Mouse (Mus musculus) layer of hippocampus, postnatal 14 days (tissue): ENCODE measurements around the gene Rag2. TPM values are rescaled to one million over a fixed set of nuclear protein-coding genes. Genes with fewer than 3 reads are reported as not detected.

Source experiments
- DNase-seq, 2 experiments: peaks; one replicate each; pipeline ENCODE4 v3.0.0; 2021 to 2022; ENCODE audit warnings: low spot score in 2 of 2, mixed read lengths in 1 of 2
- long read RNA-seq, 2 experiments: library from polyadenylated mRNA; stranded (forward); transcript quantifications; one replicate each; pipeline ENCODE4 v2.0.0; 2021
- total RNA-seq, 2 experiments: library from RNA; stranded (reverse); gene quantifications; 2 replicates each; pipeline ENCODE4 v1.2.3; 2021

The Rag2 gene
- not detected for total RNA-seq
- long read RNA-seq, experiment 1: 0 reads
- long read RNA-seq, experiment 2: 0 reads

DNA sequence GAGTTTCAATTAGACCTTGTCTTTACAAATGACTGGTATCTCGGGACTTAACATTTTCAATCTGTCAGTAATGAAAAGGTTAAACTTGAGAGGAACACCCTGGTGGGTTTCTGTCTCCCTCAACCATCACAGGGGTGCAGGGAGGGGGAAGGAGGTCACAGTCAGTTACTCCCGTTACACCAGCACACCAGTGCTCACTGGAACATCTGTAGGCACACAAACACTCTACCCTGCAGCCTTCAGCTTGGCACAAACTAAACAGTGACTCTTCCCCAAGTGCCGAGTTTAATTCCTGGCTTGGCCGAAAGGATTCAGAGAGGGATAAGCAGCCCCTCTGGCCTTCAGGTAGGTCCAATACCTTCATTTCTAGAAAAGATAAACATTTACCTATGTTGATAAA, at the start of gene Rag2:
Rag2 (plus strand) TSS at position 193 of the 400 bp plus-strand sequence.
- no peak for DNase-seq

DNA sequence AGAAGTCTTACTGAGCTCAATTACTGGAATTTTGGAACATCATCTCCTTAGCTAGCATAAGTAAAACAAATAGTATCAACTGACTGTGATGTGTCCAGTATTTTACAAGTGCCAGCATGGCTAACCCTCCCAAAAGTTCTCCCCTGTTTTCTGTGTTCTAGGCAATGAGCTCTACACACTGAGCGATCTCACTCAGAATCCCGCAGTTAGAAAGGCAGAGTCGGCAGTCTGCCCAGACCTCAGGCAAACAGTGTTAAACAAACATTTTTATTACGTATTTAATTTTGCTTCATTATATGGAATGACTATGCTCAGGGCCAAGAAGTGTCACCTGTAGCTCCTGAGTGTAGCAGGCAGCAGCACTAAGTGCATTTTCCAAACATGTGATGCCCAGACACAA, 47.3 kb upstream of the Rag2 start:
- no peak for DNase-seq

DNA sequence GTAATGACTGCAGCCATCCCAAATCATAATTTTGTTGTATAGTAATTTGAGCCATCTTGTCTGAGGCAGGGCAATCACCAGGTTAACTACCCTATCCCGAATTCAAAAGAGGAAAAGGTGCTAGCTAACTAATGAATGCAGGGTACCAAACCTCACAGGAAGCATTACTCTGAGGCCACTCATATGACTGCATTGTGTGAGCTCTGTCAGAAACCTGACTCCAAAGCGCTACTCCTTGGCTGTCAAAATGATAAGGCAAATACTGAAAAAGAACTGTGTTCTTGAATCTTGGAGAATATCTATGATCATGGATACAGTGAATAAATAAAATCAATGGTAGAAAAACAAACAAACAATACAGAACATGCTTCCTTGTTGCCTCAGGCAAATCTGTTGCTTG, 44.5 kb upstream of the Rag2 start:
- DNase-seq: no peak

DNA sequence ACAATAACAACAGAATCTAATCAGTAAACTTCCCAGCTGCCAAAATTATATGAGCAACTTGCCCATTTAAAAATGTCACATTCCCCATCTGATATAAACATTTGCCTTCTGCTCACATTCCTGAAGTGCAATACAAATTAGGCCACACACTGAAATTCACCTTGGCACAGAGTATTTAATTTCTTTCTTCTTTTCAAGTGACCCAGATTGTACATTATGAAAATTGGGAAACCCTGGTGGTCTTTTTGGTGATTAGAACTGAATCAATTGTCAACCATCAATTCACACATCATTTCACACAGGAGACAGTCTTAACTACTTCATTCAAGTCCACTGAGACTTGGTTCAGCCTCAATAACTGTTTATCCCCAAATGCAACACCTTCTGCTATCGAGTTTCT, 44.1 kb upstream of the Rag2 start:
- peak in 1 of 2 experiments; percentile 40 for DNase-seq

DNA sequence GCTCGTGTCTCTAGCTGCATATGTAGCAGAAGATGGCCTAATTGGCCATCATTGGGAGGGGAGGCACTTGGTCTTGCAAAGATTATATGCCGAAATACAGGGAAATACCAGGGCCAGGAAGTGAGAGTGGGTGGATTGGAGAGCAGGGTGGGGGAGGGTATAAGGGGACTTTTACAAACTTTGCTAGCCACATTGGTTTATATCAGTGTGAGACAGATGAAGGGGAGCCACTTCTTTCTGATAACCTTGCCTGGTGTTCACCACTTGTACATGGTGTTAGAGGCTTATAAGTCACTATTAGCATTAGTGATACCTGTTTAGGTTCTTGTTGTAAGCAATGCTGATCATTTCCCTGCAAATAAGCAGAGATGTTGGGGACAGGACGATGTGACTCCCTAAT, 43.5 kb upstream of the Rag2 start:
- DNase-seq: no peak

DNA sequence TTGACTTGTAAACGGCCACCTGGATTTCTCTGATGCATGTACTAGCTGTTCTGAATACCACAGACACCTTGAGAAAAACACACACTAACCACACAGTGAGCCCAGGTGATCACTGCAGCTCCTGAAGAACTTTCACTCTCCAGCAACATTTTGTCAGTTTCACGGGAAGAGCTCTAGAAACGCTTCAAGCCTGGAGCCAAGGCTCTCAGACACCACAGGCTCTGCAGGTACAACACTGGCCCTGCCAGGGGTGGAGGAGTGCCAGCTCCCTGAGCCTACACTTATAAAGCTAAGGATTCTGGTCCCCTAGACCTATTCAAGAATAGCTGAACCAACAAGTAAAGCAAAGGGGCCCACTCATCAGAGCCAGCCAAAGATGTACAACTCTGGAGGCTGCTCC, 43.1 kb upstream of the Rag2 start:
- no peak for DNase-seq

DNA sequence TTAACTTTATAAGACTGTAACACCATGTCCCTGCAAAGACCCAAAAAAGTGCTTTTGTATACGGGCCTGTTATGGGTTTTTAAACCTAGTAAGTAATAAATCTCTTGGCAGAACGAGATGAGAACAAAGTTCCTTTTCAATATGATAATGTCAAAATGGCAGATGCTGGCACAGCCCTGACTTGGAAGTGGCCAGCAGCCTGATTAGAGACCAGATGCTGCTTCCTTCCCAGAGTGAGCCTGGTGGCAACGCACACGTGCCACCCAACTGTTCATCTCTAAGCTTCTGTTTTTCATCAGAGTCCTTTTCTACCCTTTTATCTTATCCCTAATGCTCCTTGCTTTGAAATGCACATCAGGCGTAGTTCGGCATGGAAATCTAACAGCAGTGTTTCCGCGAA, 33.2 kb upstream of the Rag2 start:
- DNase-seq: peak in 1 of 2 experiments; percentile 25

DNA sequence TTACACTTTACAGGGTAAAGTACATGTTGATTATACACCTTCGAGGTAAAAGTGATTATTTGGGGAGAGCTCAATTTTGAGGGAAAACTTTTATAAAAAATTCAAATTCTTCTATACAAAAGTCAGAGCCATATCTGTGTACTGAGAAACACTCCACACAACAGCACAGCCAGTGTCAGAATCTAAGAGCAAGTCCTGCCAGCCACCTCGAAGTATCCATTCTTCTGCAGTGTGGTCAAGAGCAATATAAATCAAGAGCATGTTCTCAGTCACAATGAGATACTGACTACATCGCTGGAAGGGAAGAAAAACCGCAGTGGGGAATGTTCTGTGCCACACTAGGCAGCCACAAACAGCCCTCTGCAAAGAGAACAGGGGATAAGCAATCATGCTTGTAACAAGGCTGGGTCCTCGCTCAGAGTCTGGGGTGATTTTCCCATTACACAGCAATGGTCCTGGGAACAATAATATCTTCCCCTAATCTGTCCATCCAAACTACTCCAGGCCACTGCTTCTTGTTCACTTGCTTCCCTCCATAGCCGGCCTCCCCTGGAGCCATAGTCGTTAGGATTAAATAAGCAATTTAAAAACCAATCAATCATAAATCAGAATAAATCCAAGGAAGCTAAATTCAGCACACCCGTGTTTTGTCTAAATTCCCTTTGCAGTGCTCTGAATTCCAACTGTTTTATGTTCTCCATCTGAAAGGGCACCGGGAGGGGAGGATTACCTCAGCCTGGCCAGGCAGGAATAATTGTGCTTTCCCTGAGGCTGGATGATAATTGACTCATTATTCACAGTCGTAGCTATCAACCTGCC, 32.3 kb upstream of the Rag2 start:
- no peak for DNase-seq

DNA sequence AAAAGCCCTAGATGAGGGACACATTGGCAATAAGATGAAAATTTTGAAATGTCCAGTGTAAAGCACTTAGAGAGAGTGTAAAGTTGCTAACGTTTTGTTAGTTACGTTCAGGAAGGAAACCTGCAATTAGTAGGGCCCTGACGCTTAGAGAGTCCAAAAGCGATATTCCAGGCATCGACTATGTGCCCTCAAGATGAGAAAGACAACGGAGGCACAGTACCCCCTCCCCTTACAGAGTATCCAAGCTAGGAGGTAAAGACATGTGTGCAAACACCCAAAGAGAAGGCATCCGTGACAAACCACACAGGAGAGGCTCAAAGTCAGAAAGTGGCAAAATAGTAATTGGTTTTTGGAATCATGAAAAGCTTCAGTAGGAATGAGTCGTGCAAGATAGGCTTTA, 31.6 kb upstream of the Rag2 start:
- no peak for DNase-seq

DNA sequence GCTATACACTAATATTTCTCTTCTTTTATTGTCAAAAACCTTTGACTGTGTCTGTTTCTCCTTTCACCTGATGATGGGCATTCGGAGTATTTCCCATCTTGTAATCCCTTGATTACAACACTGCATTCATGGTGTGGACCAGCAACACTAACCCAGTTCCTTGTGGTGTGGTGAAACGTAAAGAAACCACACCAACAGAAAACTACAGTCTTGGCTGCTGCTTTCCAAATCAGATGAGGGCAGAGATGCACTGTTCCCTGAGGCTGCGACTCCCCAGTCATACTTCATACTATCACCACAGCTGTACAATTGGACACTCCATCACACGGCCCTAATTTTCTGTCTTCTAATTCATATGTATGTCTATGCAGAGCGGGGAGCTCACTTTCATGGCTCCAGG, 29.8 kb upstream of the Rag2 start:
- no peak for DNase-seq

DNA sequence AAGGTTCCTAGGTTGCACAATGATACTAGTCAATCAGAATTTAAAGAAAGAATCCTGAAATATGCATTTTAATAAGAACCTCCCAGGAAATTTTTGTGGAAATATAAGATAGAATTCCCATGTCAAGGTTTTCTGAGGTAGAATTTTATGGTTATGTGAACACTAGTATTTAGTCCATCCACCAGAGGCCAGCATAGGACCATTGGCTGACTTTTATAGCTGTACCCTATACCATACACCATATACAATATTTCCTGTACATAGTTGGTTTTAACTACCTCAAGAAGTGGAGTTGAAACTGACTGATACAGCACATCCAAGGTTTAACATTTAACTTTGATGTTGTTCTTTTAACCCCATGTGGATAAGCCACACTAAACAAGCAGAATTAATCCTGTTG, 27.3 kb upstream of the Rag2 start:
- no peak for DNase-seq

DNA sequence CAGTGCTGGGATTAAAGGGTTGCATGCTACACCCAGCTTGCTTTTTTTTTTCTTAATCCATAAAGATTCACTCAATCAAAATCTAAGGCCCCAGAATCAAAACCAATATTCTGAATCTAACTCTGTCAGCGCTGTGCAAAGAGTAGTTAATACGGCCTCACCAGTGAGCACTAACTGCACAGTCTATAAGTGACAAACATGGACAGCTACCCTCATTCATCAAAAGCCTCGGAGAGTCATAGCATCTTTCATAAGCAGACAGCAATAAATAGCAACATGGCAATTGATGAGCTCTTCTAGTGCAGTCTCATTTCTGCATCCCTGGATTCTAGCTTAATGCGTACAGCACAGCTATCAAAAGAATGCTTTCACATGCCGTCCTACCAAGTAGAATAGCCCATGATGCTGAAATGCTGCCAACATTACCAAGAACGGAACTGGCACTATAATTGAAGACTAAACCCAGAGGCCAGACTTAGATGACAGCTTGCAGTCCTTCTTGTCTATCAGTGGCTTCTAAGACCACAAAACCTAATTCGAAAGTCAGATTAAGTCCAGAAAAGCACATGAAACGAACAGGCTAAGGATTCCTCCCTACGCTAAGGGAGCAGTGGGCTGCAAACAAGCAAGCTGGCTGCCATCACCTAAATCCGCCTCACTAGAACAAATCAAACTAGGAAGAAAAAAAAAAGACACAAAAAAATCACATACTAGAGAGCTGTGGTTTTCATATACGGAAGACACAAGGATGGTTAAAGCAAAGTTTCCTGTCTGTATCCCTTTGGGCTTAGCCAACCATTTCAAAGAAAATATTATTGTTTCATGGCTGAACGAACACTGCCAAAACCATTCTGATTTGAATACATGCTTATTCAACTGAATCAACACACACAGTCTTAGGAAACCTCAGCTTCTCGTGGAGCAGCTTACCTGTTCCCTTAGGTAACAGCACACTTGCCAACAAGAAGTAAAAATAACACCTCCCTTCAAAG, 26.0 kb upstream of the Rag2 start:
- DNase-seq: peak in 1 of 2 experiments; percentile 34

DNA sequence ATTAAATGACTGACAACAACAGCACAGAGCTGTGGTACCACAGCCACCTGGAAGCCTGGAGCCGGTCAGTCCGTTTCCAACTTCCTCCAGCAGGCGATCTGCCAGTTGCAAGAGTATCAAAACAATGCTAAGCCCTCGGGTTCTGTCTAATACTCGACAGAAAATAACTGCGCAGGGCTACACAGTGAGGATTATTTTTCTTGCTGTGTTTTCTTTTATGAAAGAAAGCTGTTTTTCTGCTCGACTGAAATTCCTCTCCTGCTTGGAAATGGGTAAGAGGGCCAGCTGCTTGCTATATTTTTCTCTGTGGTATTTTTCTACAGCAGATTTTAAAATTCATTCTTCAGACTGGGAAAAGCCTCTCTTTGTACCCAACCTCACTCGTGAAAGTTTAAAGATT, 23.8 kb upstream of the Rag2 start:
- peak; percentile 49 to 55 for DNase-seq

DNA sequence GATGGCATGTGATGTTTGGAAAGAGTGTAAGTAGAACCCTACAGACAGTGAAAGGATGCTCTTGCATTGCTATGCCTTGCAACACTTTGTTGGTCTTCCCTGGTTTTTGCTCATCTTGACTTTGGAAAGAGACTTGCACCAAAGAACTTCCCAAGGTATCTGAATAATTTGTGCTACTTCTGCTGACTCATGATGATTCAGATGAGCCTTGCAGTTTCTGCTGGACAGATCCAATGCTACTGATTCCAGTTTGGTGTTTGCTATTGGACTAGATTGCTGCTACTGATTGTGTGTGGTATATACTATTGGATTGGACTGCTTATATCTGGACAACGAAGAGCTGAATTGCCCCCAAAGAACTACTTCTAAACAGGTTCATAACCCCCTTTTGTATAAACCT, 21.4 kb upstream of the Rag2 start:
- no peak for DNase-seq

DNA sequence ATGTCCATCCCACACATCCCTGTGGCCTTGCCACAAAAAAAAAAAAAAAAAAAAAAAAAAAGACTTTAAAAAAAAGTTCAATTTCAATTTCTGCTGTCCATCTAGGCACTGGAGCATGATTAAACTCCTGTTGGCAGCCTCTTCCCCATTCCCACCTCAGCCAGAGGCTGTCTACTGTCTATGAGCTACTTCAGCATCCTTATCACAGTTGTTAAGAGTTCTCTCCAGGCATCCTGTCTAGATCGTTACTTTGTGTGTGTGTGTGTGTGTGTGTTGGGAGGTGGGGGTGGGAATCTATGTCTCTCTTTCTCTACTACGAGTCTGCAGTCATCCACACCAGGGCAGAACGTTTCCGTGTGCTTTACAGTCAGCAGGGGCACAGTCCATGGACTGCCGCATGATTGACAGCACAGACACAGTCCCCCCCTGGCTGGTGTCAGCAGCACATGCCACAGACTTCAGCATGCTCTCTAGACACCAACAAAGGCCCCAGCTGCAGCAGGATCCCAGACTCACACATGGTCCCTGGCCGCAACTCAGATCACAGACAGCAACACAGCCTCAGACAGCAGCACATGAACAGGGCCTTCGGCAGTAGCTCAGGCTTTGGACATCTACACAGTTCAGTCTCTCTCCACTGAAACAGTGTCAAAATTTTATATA, 16.2 kb upstream of the Rag2 start:
- no peak for DNase-seq

DNA sequence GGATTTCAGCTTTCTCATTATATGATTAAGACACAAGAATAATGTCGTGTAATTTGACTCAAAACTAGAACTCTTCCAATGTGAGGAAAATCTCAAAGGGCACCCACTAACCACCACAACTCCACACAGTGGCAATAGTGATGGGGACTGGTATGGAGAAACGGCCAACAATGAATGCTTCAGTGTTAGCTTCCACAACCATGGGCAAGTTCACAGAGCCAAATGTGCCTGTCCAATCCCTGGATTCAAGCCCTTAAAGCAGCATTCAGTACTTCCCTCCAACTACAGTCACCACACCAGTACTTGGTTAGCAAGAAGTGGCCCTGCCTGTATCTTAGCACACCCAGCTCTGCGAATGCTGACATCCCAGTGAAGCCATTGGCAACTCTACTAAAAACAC, 13.7 kb upstream of the Rag2 start:
- DNase-seq: no peak

DNA sequence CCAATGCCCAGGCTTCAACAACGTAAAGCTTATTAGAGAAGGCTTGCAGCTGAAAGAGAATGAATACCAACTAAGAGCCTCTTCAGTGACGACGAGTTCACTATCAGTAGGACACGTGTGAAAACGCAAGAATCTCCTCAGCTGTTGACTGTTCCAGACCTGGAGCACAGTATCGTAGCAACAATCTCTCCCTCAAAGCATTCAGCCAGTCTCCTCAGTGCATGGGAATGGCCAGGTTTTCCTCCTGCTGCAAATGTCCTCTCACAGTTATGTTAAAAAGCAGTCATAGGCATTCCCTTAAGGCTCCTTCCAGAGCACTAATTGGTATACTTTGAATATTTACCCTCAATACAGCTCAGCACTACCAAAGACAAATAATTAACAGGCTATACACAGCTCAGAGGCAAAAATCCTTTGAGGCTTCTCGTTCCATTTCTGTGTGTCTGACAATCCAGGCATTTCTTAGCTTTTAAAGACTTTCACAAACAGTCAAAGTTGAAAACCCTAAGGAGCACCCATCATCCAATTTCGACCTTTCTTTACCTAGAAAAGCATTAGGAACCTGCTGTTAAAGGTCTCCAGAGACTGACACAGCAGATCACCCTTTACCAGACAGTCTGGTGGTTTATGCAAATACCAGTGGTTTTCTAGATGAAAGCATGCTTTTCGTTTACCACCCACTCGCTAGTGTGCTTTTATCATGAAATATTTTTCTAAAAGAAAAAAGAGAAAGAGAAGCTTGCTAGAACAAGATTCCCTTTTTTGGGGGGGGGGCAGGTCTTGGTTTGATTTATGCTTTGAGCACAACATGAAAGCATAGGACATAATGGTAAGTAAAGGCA, 8.8 kb upstream of the Rag2 start:
- no peak for DNase-seq

DNA sequence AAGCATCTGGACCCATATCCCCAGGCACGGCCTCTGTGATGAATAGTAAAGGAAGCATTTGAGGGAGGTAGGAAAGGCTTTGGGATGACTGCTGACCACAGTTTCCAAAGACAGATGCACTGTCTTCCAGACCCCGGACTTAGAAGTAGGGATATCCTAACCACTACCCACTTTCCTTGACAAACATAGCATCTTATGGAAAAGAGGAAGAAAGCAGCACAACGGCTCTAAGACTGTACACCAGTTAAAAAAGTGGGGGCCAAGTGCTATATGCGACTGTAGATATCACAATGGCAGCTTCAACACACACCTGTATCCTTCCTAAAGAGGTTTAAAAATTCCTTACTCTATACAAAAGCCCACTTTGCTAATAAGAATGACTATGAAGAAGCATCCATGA, 6.1 kb upstream of the Rag2 start:
- DNase-seq: no peak

DNA sequence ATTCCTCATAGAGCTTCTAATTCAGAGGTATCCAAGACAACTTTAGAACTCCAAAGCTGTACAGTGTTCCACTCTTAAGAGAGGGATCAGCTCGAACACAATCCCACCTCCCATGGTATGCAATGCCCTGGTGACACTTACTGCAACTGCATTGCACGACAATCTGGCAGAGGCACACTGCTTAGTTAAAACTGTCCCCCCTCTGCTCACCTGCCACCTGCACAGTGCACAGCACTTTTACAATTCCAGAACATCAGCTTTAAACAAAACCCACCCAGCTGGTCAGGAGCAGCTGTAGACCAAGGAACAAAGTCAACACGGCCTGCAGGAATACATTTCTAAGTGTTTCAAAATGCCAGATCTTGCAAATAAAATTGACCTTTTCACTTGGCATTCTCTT, 3.6 kb upstream of the Rag2 start:
- no peak for DNase-seq

DNA sequence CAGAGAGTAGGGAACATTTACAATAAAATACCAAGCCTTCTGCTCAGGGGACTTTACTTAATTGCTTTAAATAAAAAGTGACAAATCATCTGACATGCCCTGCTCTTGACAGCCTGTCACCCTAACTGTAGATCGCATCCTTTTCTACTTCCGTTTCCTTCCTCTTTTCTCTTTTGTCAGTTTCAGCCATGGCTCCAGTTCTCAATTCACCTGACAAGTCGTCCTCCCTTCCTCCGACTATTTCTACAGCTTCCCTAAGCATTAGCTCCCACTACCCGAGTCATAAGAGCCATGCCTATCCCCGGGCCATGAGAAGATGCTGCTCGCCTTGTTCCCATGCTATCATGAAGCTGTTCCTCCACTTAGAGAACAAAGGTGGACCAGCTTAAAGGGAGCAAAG, 2.9 kb upstream of the Rag2 start:
- DNase-seq: no peak

DNA sequence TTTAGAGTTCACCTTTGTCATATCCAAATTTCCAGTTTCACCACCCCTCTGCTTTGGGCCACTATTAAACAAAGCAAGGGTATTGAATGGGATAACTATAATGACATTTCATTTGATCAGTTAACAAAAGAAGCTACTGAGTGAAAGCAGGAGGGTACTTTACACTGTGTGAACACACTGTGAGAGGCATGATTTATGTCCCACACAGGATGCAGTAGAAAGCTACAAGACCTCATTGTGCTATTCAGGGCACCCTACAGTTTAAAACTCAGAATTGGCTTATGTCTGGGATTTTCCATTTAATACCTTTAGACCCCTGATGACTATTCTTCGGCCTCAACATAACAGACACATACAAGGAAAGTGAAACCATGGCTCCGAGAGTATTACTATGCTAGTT, 1.5 kb upstream of the Rag2 start:
- DNase-seq: no peak
